Mouse (Mus musculus) E14TG2a.4 (cell line): ENCODE measurements around the gene Fam81a.

Experiments used
- CTCF ChIP-seq: conservative IDR thresholded peaks from 2 replicates; pipeline ENCODE4 v1.5.1; 2014; ENCODE audit warnings: low read length
- NANOG ChIP-seq: IDR thresholded peaks from 2 replicates; pipeline ENCODE4 v1.6.1; 2014; ENCODE audit warnings: borderline replicate concordance, low read length, mixed read lengths

GRCm38 (mm10) chr9:70080976-70081375, 61.4 kb downstream of the Fam81a start:
- peak; percentile 27 for TF ChIP-seq CTCF
- TF ChIP-seq NANOG: no peak
